8 mouse cellular contexts compared by ENCODE assay signal in genomic region chr1:136127856-136128255, GRCm38 (mm10). TPM values are rescaled to one million over a fixed set of nuclear protein-coding genes. Genes with fewer than 3 reads are reported as not detected.
DNase-seq lines count a peak whose midpoint lies in the region; ATAC-seq and TF ChIP-seq lines count a peak whose summit lies in the region.

No protein-coding gene starts in this region.

- no peak for TF ChIP-seq EP300 in lung, postnatal 0 days (IDR thresholded peaks at IDR 0.05)

- H3K4me2 ChIP-seq in heart, embryonic 15.5 days, result no peak overlapping the region
- no peak overlapping the region for H3K4me2 ChIP-seq in lung, postnatal 0 days (replicated peaks; ENCODE audit: low read depth, low read length)
- no peak overlapping the region for H3K4me2 ChIP-seq in embryonic facial prominence, embryonic 15.5 days (replicated peaks)
- no peak overlapping the region for H3K4me2 ChIP-seq in stomach, embryonic 14.5 days (replicated peaks; ENCODE audit: low read depth, low read length)

- peaks cover 3% of the 10 kb centered on the region; the same call in 1 of the 2 replicates for H3K27me3 ChIP-seq in heart, embryonic 15.5 days
- peaks cover 6% of the 10 kb centered on the region; the same call in 1 of the 2 replicates for H3K27me3 ChIP-seq in lung, postnatal 0 days (replicated peaks; ENCODE audit: insufficient read depth, low read length)
- H3K27me3 ChIP-seq in embryonic facial prominence, embryonic 15.5 days, result no peaks in the 10 kb centered on the region
- no peaks in the 10 kb centered on the region for H3K27me3 ChIP-seq in stomach, embryonic 14.5 days (ENCODE audit: control insufficient read depth, insufficient read depth, low read length)

- H3K4me3 ChIP-seq in heart, embryonic 15.5 days, result no peak overlapping the region
- no peak overlapping the region for H3K4me3 ChIP-seq in lung, postnatal 0 days (ENCODE audit: low read depth, low read length)
- no peak overlapping the region for H3K4me3 ChIP-seq in embryonic facial prominence, embryonic 15.5 days (replicated peaks)
- no peak overlapping the region for H3K4me3 ChIP-seq in stomach, embryonic 14.5 days (ENCODE audit: low read depth, low read length)

- no peak for DNase-seq in heart, adult 8-10 months (ENCODE audit: low spot score)
- no peak for DNase-seq in lung, postnatal 0 days (ENCODE audit: low spot score)
- no peak for DNase-seq in lung, postnatal 25 days (ENCODE audit: low spot score)
- no peak for DNase-seq in frontal cortex, postnatal 36 days (ENCODE audit: low spot score in 2 of 2)

- peaks cover 62% of the 10 kb centered on the region for H3K4me1 ChIP-seq in heart, embryonic 15.5 days (replicated peaks)
- peaks cover 4% of the 10 kb centered on the region; the same call in 1 of the 2 replicates for H3K4me1 ChIP-seq in lung, postnatal 0 days (ENCODE audit: insufficient read depth, low read depth, low read length)
- H3K4me1 ChIP-seq in embryonic facial prominence, embryonic 15.5 days, result peaks cover 35% of the 10 kb centered on the region
- peaks cover 43% of the 10 kb centered on the region for H3K4me1 ChIP-seq in stomach, embryonic 14.5 days (ENCODE audit: control insufficient read depth, insufficient read depth, low read length)

- no peaks in the 10 kb centered on the region for H3K9me3 ChIP-seq in heart, embryonic 15.5 days (replicated peaks)
- H3K9me3 ChIP-seq in lung, postnatal 0 days (ENCODE audit: low read length), result no peaks in the 10 kb centered on the region
- H3K9me3 ChIP-seq in embryonic facial prominence, embryonic 15.5 days (replicated peaks), result no peaks in the 10 kb centered on the region
- H3K9me3 ChIP-seq in stomach, embryonic 14.5 days (ENCODE audit: control insufficient read depth, low read depth, low read length), result no peaks in the 10 kb centered on the region

- no peak overlapping the region for H3K9ac ChIP-seq in heart, embryonic 15.5 days
- no peak overlapping the region for H3K9ac ChIP-seq in lung, postnatal 0 days (replicated peaks; ENCODE audit: low read depth)
- H3K9ac ChIP-seq in embryonic facial prominence, embryonic 15.5 days, result no peak overlapping the region
- H3K9ac ChIP-seq in stomach, embryonic 14.5 days (replicated peaks; ENCODE audit: low read depth, low read length), result no peak overlapping the region

- H3K36me3 ChIP-seq in heart, embryonic 15.5 days, result no peaks in the 10 kb centered on the region
- H3K36me3 ChIP-seq in lung, postnatal 0 days (ENCODE audit: insufficient read depth, low read length), result no peaks in the 10 kb centered on the region
- H3K36me3 ChIP-seq in embryonic facial prominence, embryonic 15.5 days, result no peaks in the 10 kb centered on the region
- no peaks in the 10 kb centered on the region for H3K36me3 ChIP-seq in stomach, embryonic 14.5 days (ENCODE audit: control insufficient read depth, insufficient read depth, low read length)

- no peak for ATAC-seq in heart, embryonic 15.5 days (replicated peaks; ENCODE audit: insufficient number of reproducible peaks, insufficient read depth, low FRiP score, low read depth)
- no peak for ATAC-seq in lung, postnatal 0 days
- ATAC-seq in embryonic facial prominence, embryonic 15.5 days (ENCODE audit: insufficient number of reproducible peaks, low FRiP score, low TSS enrichment, low read depth), result no peak
- no peak for ATAC-seq in stomach, embryonic 14.5 days (ENCODE audit: insufficient number of reproducible peaks, insufficient read depth, low FRiP score, low read depth)
- ATAC-seq in megakaryocyte progenitor cell, adult 5-6 weeks (replicated peaks; ENCODE audit: poor library complexity), result no peak

- TF ChIP-seq CTCF in lung, postnatal 0 days (IDR thresholded peaks at IDR 0.05), result no peak

- WGBS in heart, embryonic 15.5 days, result 30% methylated on average over 3 of the region's 3 CpGs
- WGBS in lung, postnatal 0 days, result 48% methylated on average over 3 of the region's 3 CpGs
- 49% methylated on average over 3 of the region's 3 CpGs for WGBS in embryonic facial prominence, embryonic 15.5 days
- 47% methylated on average over 3 of the region's 3 CpGs for WGBS in stomach, embryonic 14.5 days

- peak overlapping the region; percentile 38 for H3K27ac ChIP-seq in heart, embryonic 15.5 days
- H3K27ac ChIP-seq in lung, postnatal 0 days (ENCODE audit: low read length), result 0 out of 2 replicates have a peak overlapping the region, but pooled peaks have one; percentile 6
- peak overlapping the region; percentile 56; the same call in 1 of the 2 replicates for H3K27ac ChIP-seq in embryonic facial prominence, embryonic 15.5 days (replicated peaks)
- H3K27ac ChIP-seq in stomach, embryonic 14.5 days (ENCODE audit: low read length), result peak overlapping the region; percentile 76

RNA-seq across cellular contexts. Expression of gene Kif21b, which starts 3.3 kb away (rescaled TPM):
- 0.87 and 2.3 TPM in 2 replicates for polyA plus RNA-seq in heart, embryonic 15.5 days (2015; fragmentation: Nextera tagmentation; extraction: Ambion mirVana)
- 1 to 10 TPM in 1 of 4 experiments, under 1 TPM in 3; 0.57 to 1.3 (median 0.67) TPM for total RNA-seq in heart, adult 8-10 months (2022)
- 0.85 and 0.87 TPM in 2 replicates for polyA plus RNA-seq in lung, postnatal 0 days (2015; fragmentation: Nextera tagmentation; extraction: Ambion mirVana)
- polyA plus RNA-seq in embryonic facial prominence, embryonic 15.5 days (2015; fragmentation: Nextera tagmentation; extraction: Ambion mirVana), result 2.8 TPM in 2 replicates
- 3.2 and 4.4 TPM in 2 replicates for polyA plus RNA-seq in stomach, embryonic 14.5 days (2014; fragmentation: Nextera tagmentation; extraction: Ambion mirVana)
- 7.7 and 8.6 TPM in 2 replicates for total RNA-seq in megakaryocyte progenitor cell, adult 5-6 weeks (2015)
- 8.0 and 10.3 TPM in 2 replicates for total RNA-seq in megakaryocyte progenitor cell, adult 5-6 weeks (2017)

Comparison
In these comparisons a context has a peak if more than half of its experiments do, and no peak if none do; other contexts are left out.
1. H3K27ac ChIP-seq: peak in every context shown above with its lines; median percentile 76 in stomach, embryonic 14.5 days; 56 in embryonic facial prominence, embryonic 15.5 days; 38 in heart, embryonic 15.5 days; 6 in lung, postnatal 0 days.